33 mouse cellular contexts compared by ENCODE assay signal in genomic region chr15:81365246-81365645, GRCm38 (mm10). TPM values are rescaled to one million over a fixed set of nuclear protein-coding genes. Genes with fewer than 3 reads are reported as not detected.
DNase-seq lines count a peak whose midpoint lies in the region; ATAC-seq and TF ChIP-seq lines count a peak whose summit lies in the region.
"Had no signal": no experiment of that assay in that cellular context is flagged by ENCODE, and none has a peak within 500 bp of the region (broad histone marks: within the 10 kb centered on the region; RNA-seq: fewer than 3 reads in every experiment).

No protein-coding gene starts in this region.

- peaks cover 2% of the 10 kb centered on the region for H3K79me2 ChIP-seq in C2C12 (ENCODE audit: control insufficient read depth, insufficient read depth)

- no peaks in the 10 kb centered on the region for H3K9me3 ChIP-seq in intestine, embryonic 16.5 days (ENCODE audit: control insufficient read depth, low read length)
- H3K9me3 ChIP-seq in intestine, embryonic 15.5 days = no peaks in the 10 kb centered on the region
- H3K9me3 ChIP-seq in liver, embryonic 13.5 days (replicated peaks) = no peaks in the 10 kb centered on the region
- H3K9me3 ChIP-seq in forebrain, embryonic 10.5 days = no peaks in the 10 kb centered on the region
- H3K9me3 ChIP-seq: embryonic facial prominence, embryonic 13.5 days; limb, embryonic 13.5 days; megakaryocyte, embryonic 14.5 days; midbrain, embryonic 13.5 days had no signal

- peaks cover 10% of the 10 kb centered on the region; the same call in 1 of the 2 replicates for H3K4me1 ChIP-seq in intestine, embryonic 16.5 days (ENCODE audit: control insufficient read depth, insufficient read depth, low read length)
- H3K4me1 ChIP-seq in intestine, embryonic 15.5 days (replicated peaks) = 0 out of 2 replicates have a peak, but pooled peaks cover 5% of the 10 kb centered on the region
- peaks cover 41% of the 10 kb centered on the region for H3K4me1 ChIP-seq in liver, embryonic 13.5 days (replicated peaks)
- H3K4me1 ChIP-seq in forebrain, embryonic 10.5 days = peaks cover 14% of the 10 kb centered on the region

- 0 out of 2 replicates have a peak, but pooled peaks have one; percentile 37 for ATAC-seq in intestine, embryonic 16.5 days
- ATAC-seq in intestine, embryonic 15.5 days = no peak
- no peak for ATAC-seq in liver, embryonic 13.5 days (ENCODE audit: low read depth)
- no peak for ATAC-seq in activated CD4-positive, CD25-positive, alpha-beta regulatory T cell, adult 4 months
- ATAC-seq: forebrain, embryonic 14.5 days; inflammation-experienced regulatory T-cells, adult 6 months; midbrain, embryonic 13.5 days had no signal

- no peaks in the 10 kb centered on the region for H3K27me3 ChIP-seq in intestine, embryonic 16.5 days (replicated peaks; ENCODE audit: control insufficient read depth, insufficient read depth, low read length)
- H3K27me3 ChIP-seq in intestine, embryonic 15.5 days (replicated peaks) = no peaks in the 10 kb centered on the region
- no peaks in the 10 kb centered on the region for H3K27me3 ChIP-seq in C2C12 (ENCODE audit: control insufficient read depth, insufficient read depth, insufficient read length)
- H3K27me3 ChIP-seq in liver, embryonic 13.5 days = no peaks in the 10 kb centered on the region
- no peaks in the 10 kb centered on the region for H3K27me3 ChIP-seq in forebrain, embryonic 10.5 days (ENCODE audit: poor library complexity, severe bottlenecking)
- H3K27me3 ChIP-seq: embryonic facial prominence, embryonic 13.5 days; limb, embryonic 13.5 days; megakaryocyte, embryonic 14.5 days; midbrain, embryonic 13.5 days had no signal

- no peak for TF ChIP-seq CTCF in C2C12 (IDR thresholded peaks at IDR 0.05; ENCODE audit: control insufficient read depth, insufficient read depth, insufficient read length)

- no peak overlapping the region for H3K4me2 ChIP-seq in intestine, embryonic 16.5 days (ENCODE audit: low read depth, low read length)
- no peak overlapping the region for H3K4me2 ChIP-seq in intestine, embryonic 15.5 days (replicated peaks)
- no peak overlapping the region for H3K4me2 ChIP-seq in liver, embryonic 13.5 days
- H3K4me2 ChIP-seq: embryonic facial prominence, embryonic 13.5 days; hindbrain, embryonic 14.5 days; limb, embryonic 13.5 days; lung, embryonic 14.5 days; midbrain, embryonic 13.5 days had no signal

- no peak overlapping the region for H3ac ChIP-seq in C2C12 (ENCODE audit: control insufficient read depth, insufficient read length, low read depth)

- 77% methylated on average over 8 of the region's 8 CpGs for WGBS in intestine, embryonic 16.5 days
- WGBS in intestine, embryonic 15.5 days = 70% methylated on average over 8 of the region's 8 CpGs
- 64% methylated on average over 8 of the region's 8 CpGs for WGBS in liver, embryonic 13.5 days (ENCODE audit: insufficient replicate concordance)
- WGBS in forebrain, embryonic 10.5 days = 95% methylated on average over 8 of the region's 8 CpGs

- DNase-seq in adrenal gland, postnatal 14 days = peak; percentile 63
- no peak for DNase-seq in liver, embryonic 13.5 days
- DNase-seq in forebrain, embryonic 10.5 days (ENCODE audit: extremely low spot score, low spot score) = no peak
- no peak for DNase-seq in embryo, embryonic 10.5 days (ENCODE audit: low spot score)
- DNase-seq: B cell, adult 2 months; cerebellum, adult 11 months; cerebellum, postnatal 25 days; embryo, embryonic 11 days; gastrocnemius, postnatal 25 days; heart, postnatal 4 days; layer of hippocampus, adult 9-11 months; lung, embryonic 14.5 days; thymus, adult 18-20 months; thymus, postnatal 36 days had no signal

- H3K4me3 ChIP-seq in intestine, embryonic 16.5 days (ENCODE audit: low read length) = no peak overlapping the region
- H3K4me3 ChIP-seq in intestine, embryonic 15.5 days (replicated peaks) = no peak overlapping the region
- no peak overlapping the region for H3K4me3 ChIP-seq in C2C12 (ENCODE audit: insufficient read depth, poor library complexity, severe bottlenecking)
- no peak overlapping the region for H3K4me3 ChIP-seq in liver, embryonic 13.5 days (replicated peaks)
- no peak overlapping the region for H3K4me3 ChIP-seq in forebrain, embryonic 10.5 days
- H3K4me3 ChIP-seq: embryonic facial prominence, embryonic 13.5 days; erythroblast, embryonic 14.5 days; limb, embryonic 13.5 days; megakaryocyte, embryonic 14.5 days; midbrain, embryonic 13.5 days had no signal

- no peak overlapping the region for H3K9ac ChIP-seq in intestine, embryonic 16.5 days (ENCODE audit: low read depth, low read length)
- no peak overlapping the region for H3K9ac ChIP-seq in intestine, embryonic 15.5 days
- no peak overlapping the region for H3K9ac ChIP-seq in liver, embryonic 13.5 days
- H3K9ac ChIP-seq: embryonic facial prominence, embryonic 13.5 days; hindbrain, embryonic 14.5 days; limb, embryonic 13.5 days; lung, embryonic 14.5 days; midbrain, embryonic 13.5 days had no signal

- peaks cover 1% of the 10 kb centered on the region for H3K79me3 ChIP-seq in C2C12 (ENCODE audit: low read depth)

- H3K36me3 ChIP-seq in intestine, embryonic 16.5 days (ENCODE audit: control insufficient read depth, insufficient read depth, low read length) = peaks cover 5% of the 10 kb centered on the region
- H3K36me3 ChIP-seq in intestine, embryonic 15.5 days = peaks cover 13% of the 10 kb centered on the region
- H3K36me3 ChIP-seq in C2C12 (ENCODE audit: control insufficient read depth, insufficient read depth) = peaks cover 79% of the 10 kb centered on the region
- H3K36me3 ChIP-seq in liver, embryonic 13.5 days = peaks cover 47% of the 10 kb centered on the region
- H3K36me3 ChIP-seq in forebrain, embryonic 10.5 days (replicated peaks) = peaks cover 79% of the 10 kb centered on the region

- H3K27ac ChIP-seq in intestine, embryonic 16.5 days (ENCODE audit: low read length) = no peak overlapping the region
- no peak overlapping the region for H3K27ac ChIP-seq in intestine, embryonic 15.5 days
- H3K27ac ChIP-seq in liver, embryonic 13.5 days = 0 out of 2 replicates have a peak overlapping the region, but pooled peaks have one; percentile 14
- no peak overlapping the region for H3K27ac ChIP-seq in forebrain, embryonic 10.5 days
- H3K27ac ChIP-seq: embryonic facial prominence, embryonic 13.5 days; hindbrain, embryonic 14.5 days; kidney, postnatal 0 days; limb, embryonic 13.5 days; midbrain, embryonic 13.5 days had no signal

TF ChIP-seq in C2C12, 6 proteins besides CTCF, POLR2A, EP300 and RAD21:
- TF ChIP-seq MAX (IDR thresholded peaks at IDR 0.05) (no peak), CEBPB (IDR thresholded peaks at IDR 0.05; ENCODE audit: low read depth) (peak; percentile 64)

RNA-seq across cellular contexts. Expression of gene Slc25a17, which starts 4.6 kb away (rescaled TPM):
- 61.7 and 67.4 TPM in 2 replicates for polyA plus RNA-seq in intestine, embryonic 16.5 days (2015; fragmentation: Nextera tagmentation; extraction: Ambion mirVana)
- 69.5 and 71.8 TPM in 2 replicates for polyA plus RNA-seq in intestine, embryonic 15.5 days (2015; fragmentation: Nextera tagmentation; extraction: Ambion mirVana)
- polyA plus RNA-seq in C2C12 (2012; fragmentation: generic; extraction: Trizol) = 64.7 TPM
- 139 and 141 TPM in 2 replicates for total RNA-seq in adrenal gland, postnatal 14 days (2021)
- polyA plus RNA-seq in liver, embryonic 13.5 days (2015; fragmentation: Nextera tagmentation; extraction: Ambion mirVana) = 44.9 and 49.5 TPM in 2 replicates
- 82.5 and 83.3 TPM in 2 replicates for polyA plus RNA-seq in forebrain, embryonic 10.5 days (2016; fragmentation: Nextera tagmentation; extraction: Ambion mirVana)
- 100 to 1,000 TPM in 1 of 2 experiments, 10 to 100 TPM in 1; 97.9 to 108 TPM for polyA plus RNA-seq in activated CD4-positive, CD25-positive, alpha-beta regulatory T cell, adult 4 months (2017; shearing (Covaris generic))

RNA-seq across cellular contexts. Expression of gene St13, which starts 34.6 kb away (rescaled TPM):
- polyA plus RNA-seq in intestine, embryonic 16.5 days (2015; fragmentation: Nextera tagmentation; extraction: Ambion mirVana) = 154 and 156 TPM in 2 replicates
- 145 and 170 TPM in 2 replicates for polyA plus RNA-seq in intestine, embryonic 15.5 days (2015; fragmentation: Nextera tagmentation; extraction: Ambion mirVana)
- polyA plus RNA-seq in C2C12 (2012; fragmentation: generic; extraction: Trizol) = 203 TPM
- total RNA-seq in adrenal gland, postnatal 14 days (2021) = 256 and 303 TPM in 2 replicates
- 77.9 and 98.0 TPM in 2 replicates for polyA plus RNA-seq in liver, embryonic 13.5 days (2015; fragmentation: Nextera tagmentation; extraction: Ambion mirVana)
- polyA plus RNA-seq in forebrain, embryonic 10.5 days (2016; fragmentation: Nextera tagmentation; extraction: Ambion mirVana) = 210 and 228 TPM in 2 replicates
- 100 to 1,000 TPM; 158 to 178 TPM for polyA plus RNA-seq in activated CD4-positive, CD25-positive, alpha-beta regulatory T cell, adult 4 months (2017; shearing (Covaris generic))

RNA-seq across cellular contexts. Expression of gene Xpnpep3, which starts 34.7 kb away (rescaled TPM):
- polyA plus RNA-seq in intestine, embryonic 16.5 days (2015; fragmentation: Nextera tagmentation; extraction: Ambion mirVana) = 6.9 and 7.8 TPM in 2 replicates
- 7.5 and 8.3 TPM in 2 replicates for polyA plus RNA-seq in intestine, embryonic 15.5 days (2015; fragmentation: Nextera tagmentation; extraction: Ambion mirVana)
- 7.4 TPM for polyA plus RNA-seq in C2C12 (2012; fragmentation: generic; extraction: Trizol)
- total RNA-seq in adrenal gland, postnatal 14 days (2021) = 21.6 and 29.2 TPM in 2 replicates
- polyA plus RNA-seq in liver, embryonic 13.5 days (2015; fragmentation: Nextera tagmentation; extraction: Ambion mirVana) = 6.2 and 7.7 TPM in 2 replicates
- 14.5 and 15.0 TPM in 2 replicates for polyA plus RNA-seq in forebrain, embryonic 10.5 days (2016; fragmentation: Nextera tagmentation; extraction: Ambion mirVana)
- polyA plus RNA-seq in activated CD4-positive, CD25-positive, alpha-beta regulatory T cell, adult 4 months (2017; shearing (Covaris generic)) = 1 to 10 TPM; 8.6 to 9.4 TPM

RNA-seq across cellular contexts. Expression of gene Dnajb7, which starts 42.9 kb away (rescaled TPM):
- polyA plus RNA-seq in intestine, embryonic 16.5 days (2015; fragmentation: Nextera tagmentation; extraction: Ambion mirVana) = 1.2 and 1.6 TPM in 2 replicates
- polyA plus RNA-seq in intestine, embryonic 15.5 days (2015; fragmentation: Nextera tagmentation; extraction: Ambion mirVana) = 1.6 and 1.8 TPM in 2 replicates
- 0.09 TPM for polyA plus RNA-seq in C2C12 (2012; fragmentation: generic; extraction: Trizol)
- total RNA-seq in adrenal gland, postnatal 14 days (2021) = not detected in 2 replicates
- polyA plus RNA-seq in liver, embryonic 13.5 days (2015; fragmentation: Nextera tagmentation; extraction: Ambion mirVana) = 0.92 and 0.95 TPM in 2 replicates
- polyA plus RNA-seq in forebrain, embryonic 10.5 days (2016; fragmentation: Nextera tagmentation; extraction: Ambion mirVana) = 2.5 TPM in 2 replicates
- polyA plus RNA-seq in activated CD4-positive, CD25-positive, alpha-beta regulatory T cell, adult 4 months (2017; shearing (Covaris generic)) = 1 to 10 TPM; 2.5 to 2.7 TPM
- total RNA-seq: gastrocnemius, postnatal 25 days; heart, postnatal 4 days; left cerebral cortex, adult 18-20 months; left cerebral cortex, postnatal 25 days; MEL; neutrophil, adult 5-6 weeks had no signal
- polyA plus RNA-seq: large intestine, adult 2 months; small intestine, adult 2 months had no signal
